Mouse (Mus musculus): ENCODE results near the gene Abcg1.

- TF ChIP-seq POLR2A (IDR thresholded peaks at IDR 0.05; ENCODE audit: insufficient read depth, low read depth, low read length), result no peak
- no peak for TF ChIP-seq CTCF (IDR thresholded peaks at IDR 0.05; ENCODE audit: insufficient read depth, low read depth, low read length)
These were observed 29.8 kb upstream of the Abcg1 start for GRCm38 (mm10) chr17:31027723-31028122.

All from olfactory bulb, adult 2 months (tissue).